Mouse (Mus musculus): ENCODE data around the gene Hsd17b3. TPM values are rescaled to one million over a fixed set of nuclear protein-coding genes. Genes with fewer than 3 reads are reported as not detected.
"Not testable (repeated sequence)": the region's sequence is repeated elsewhere in the genome, so short reads cannot be mapped to it uniquely, and the experiment has no call there.

Gene Hsd17b3
- polyA plus RNA-seq, 1 experiment, result not detected

- 48% methylated on average over 16 of the region's 16 CpGs for WGBS
- TF ChIP-seq CTCF (IDR thresholded peaks at IDR 0.05; ENCODE audit: borderline replicate concordance, insufficient read depth, low read depth, low read length), result no peak
- TF ChIP-seq POLR2A (IDR thresholded peaks at IDR 0.05; ENCODE audit: borderline replicate concordance, insufficient read depth, low read length), result no peak
Measured at GRCm38 (mm10) chr13:64081012-64081919, 7.8 kb downstream of the Hsd17b3 start.

GRCm38 (mm10) chr13:64077591-64077990 is 11.4 kb downstream of the Hsd17b3 start:
- Histone ChIP-seq H3K27ac (ENCODE audit: insufficient read depth, low read length) (no peak overlapping the region), H3K27me3 (ENCODE audit: control insufficient read depth, insufficient read depth, low read length) (no peaks in the 10 kb centered on the region), H3K4me3 (replicated peaks; ENCODE audit: insufficient read depth, low read depth, low read length) (no peak overlapping the region), H3K4me1 (ENCODE audit: control insufficient read depth, insufficient read depth, low read length) (no peaks in the 10 kb centered on the region)
- WGBS, result 76% methylated on average over 5 of the region's 5 CpGs
- DNase-seq, result no peak
- TF ChIP-seq CTCF (IDR thresholded peaks at IDR 0.05; ENCODE audit: borderline replicate concordance, insufficient read depth, low read depth, low read length) (no peak), POLR2A (IDR thresholded peaks at IDR 0.05; ENCODE audit: borderline replicate concordance, insufficient read depth, low read length) (no peak)

More at GRCm38 (mm10) chr13:64081012-64081919, 7.8 kb downstream of the Hsd17b3 start:
- H3K27ac ChIP-seq (ENCODE audit: insufficient read depth, low read length), result no peak overlapping the region
- no peaks in the 10 kb centered on the region for H3K4me1 ChIP-seq (ENCODE audit: control insufficient read depth, insufficient read depth, low read length)
- no peaks in the 10 kb centered on the region for H3K27me3 ChIP-seq (ENCODE audit: control insufficient read depth, insufficient read depth, low read length)
- H3K4me3 ChIP-seq (replicated peaks; ENCODE audit: insufficient read depth, low read depth, low read length), result no peak overlapping the region
- no peak for DNase-seq

- WGBS, result 83% methylated on average over 4 of the region's 4 CpGs
- Histone ChIP-seq H3K4me1 (ENCODE audit: control insufficient read depth, insufficient read depth, low read length) (no peaks in the 10 kb centered on the region), H3K27ac (ENCODE audit: insufficient read depth, low read length) (no peak overlapping the region), H3K4me3 (replicated peaks; ENCODE audit: insufficient read depth, low read depth, low read length) (no peak overlapping the region), H3K27me3 (ENCODE audit: control insufficient read depth, insufficient read depth, low read length) (no peaks in the 10 kb centered on the region)
- no peak for DNase-seq
- TF ChIP-seq POLR2A (IDR thresholded peaks at IDR 0.05; ENCODE audit: borderline replicate concordance, insufficient read depth, low read length) (no peak), CTCF (IDR thresholded peaks at IDR 0.05; ENCODE audit: borderline replicate concordance, insufficient read depth, low read depth, low read length) (no peak)
Measured at GRCm38 (mm10) chr13:64076074-64076473, 13.0 kb downstream of the Hsd17b3 start.

DNA sequence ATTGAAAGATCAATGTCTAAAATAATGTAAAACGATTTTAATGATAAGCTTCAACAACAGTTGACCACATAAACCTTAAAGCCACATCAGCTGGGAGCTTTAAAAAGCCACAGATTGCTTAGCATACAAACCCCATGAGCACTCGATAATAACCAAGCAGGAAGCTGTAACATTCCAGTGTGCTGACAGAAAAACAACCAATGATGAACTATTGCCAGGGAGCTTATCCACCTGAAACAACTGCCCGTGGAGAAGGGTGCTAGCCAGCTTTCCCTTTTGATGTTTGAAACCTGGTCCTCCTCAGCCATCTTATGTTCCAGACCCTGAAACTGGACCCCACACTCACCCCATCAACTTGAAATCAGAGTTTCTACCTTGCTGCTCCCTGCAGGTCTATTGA is 22.4 kb downstream of the Hsd17b3 start:
- WGBS, result 75% methylated on average over 3 of the region's 3 CpGs
- no peak for DNase-seq
- no peak overlapping the region for H3K27ac ChIP-seq (ENCODE audit: insufficient read depth, low read length)
- no peak for TF ChIP-seq CTCF (IDR thresholded peaks at IDR 0.05; ENCODE audit: borderline replicate concordance, insufficient read depth, low read depth, low read length)
- TF ChIP-seq POLR2A (IDR thresholded peaks at IDR 0.05; ENCODE audit: borderline replicate concordance, insufficient read depth, low read length), result no peak
- no peaks in the 10 kb centered on the region for H3K4me1 ChIP-seq (ENCODE audit: control insufficient read depth, insufficient read depth, low read length)
- H3K4me3 ChIP-seq (replicated peaks; ENCODE audit: insufficient read depth, low read depth, low read length), result no peak overlapping the region
- H3K27me3 ChIP-seq (ENCODE audit: control insufficient read depth, insufficient read depth, low read length), result no peaks in the 10 kb centered on the region

DNA sequence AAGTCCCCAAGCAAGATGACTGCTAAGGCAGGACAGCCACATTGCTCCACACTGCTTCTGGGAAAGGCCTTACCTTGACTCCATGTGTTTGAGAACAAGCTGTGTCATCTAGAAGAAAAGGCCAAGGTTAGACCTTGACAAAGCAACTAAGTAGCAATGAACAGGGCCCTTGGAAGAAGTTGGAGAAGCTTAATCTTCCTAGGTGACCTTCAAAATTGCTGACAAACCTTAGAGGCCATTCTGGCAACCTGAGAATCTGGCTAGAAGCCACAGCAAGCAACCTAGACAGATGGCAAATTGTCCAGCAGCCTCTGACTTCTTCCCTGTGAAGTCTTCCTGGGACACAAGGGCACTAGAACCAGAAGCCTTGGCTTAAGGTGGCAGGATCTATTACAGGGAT is 24.8 kb downstream of the Hsd17b3 start:
- H3K27me3 ChIP-seq (ENCODE audit: control insufficient read depth, insufficient read depth, low read length), result no peaks in the 10 kb centered on the region
- H3K4me3 ChIP-seq (replicated peaks; ENCODE audit: insufficient read depth, low read depth, low read length), result no peak overlapping the region
- TF ChIP-seq CTCF (IDR thresholded peaks at IDR 0.05; ENCODE audit: borderline replicate concordance, insufficient read depth, low read depth, low read length) (no peak), POLR2A (IDR thresholded peaks at IDR 0.05; ENCODE audit: borderline replicate concordance, insufficient read depth, low read length) (no peak)
- DNase-seq, result peak in 1 of 2 experiments; percentile 4
- no peak overlapping the region for H3K27ac ChIP-seq (ENCODE audit: insufficient read depth, low read length)
- H3K4me1 ChIP-seq (ENCODE audit: control insufficient read depth, insufficient read depth, low read length), result no peaks in the 10 kb centered on the region

GRCm38 (mm10) chr13:64060935-64061506 is 28.0 kb downstream of the Hsd17b3 start:
- Histone ChIP-seq H3K4me1 (ENCODE audit: control insufficient read depth, insufficient read depth, low read length) (no peaks in the 10 kb centered on the region), H3K4me3 (replicated peaks; ENCODE audit: insufficient read depth, low read depth, low read length) (no peak overlapping the region), H3K27ac (ENCODE audit: insufficient read depth, low read length) (no peak overlapping the region), H3K27me3 (ENCODE audit: control insufficient read depth, insufficient read depth, low read length) (no peaks in the 10 kb centered on the region)
- DNase-seq, result no peak
- WGBS, result 84% methylated on average over 5 of the region's 5 CpGs
- TF ChIP-seq CTCF (IDR thresholded peaks at IDR 0.05; ENCODE audit: borderline replicate concordance, insufficient read depth, low read depth, low read length) (no peak), POLR2A (IDR thresholded peaks at IDR 0.05; ENCODE audit: borderline replicate concordance, insufficient read depth, low read length) (no peak)

GRCm38 (mm10) chr13:64053959-64054358 is 35.1 kb downstream of the Hsd17b3 start:
- no peak for DNase-seq
- no peak overlapping the region for H3K4me3 ChIP-seq (replicated peaks; ENCODE audit: insufficient read depth, low read depth, low read length)
- no peaks in the 10 kb centered on the region for H3K4me1 ChIP-seq (ENCODE audit: control insufficient read depth, insufficient read depth, low read length)
- no peak for TF ChIP-seq CTCF (IDR thresholded peaks at IDR 0.05; ENCODE audit: borderline replicate concordance, insufficient read depth, low read depth, low read length)
- no peak for TF ChIP-seq POLR2A (IDR thresholded peaks at IDR 0.05; ENCODE audit: borderline replicate concordance, insufficient read depth, low read length)
- WGBS, result 64% methylated on average over 1 of the region's 1 CpGs
- no peak overlapping the region for H3K27ac ChIP-seq (ENCODE audit: insufficient read depth, low read length)
- no peaks in the 10 kb centered on the region for H3K27me3 ChIP-seq (ENCODE audit: control insufficient read depth, insufficient read depth, low read length)

GRCm38 (mm10) chr13:64052281-64052680 is 36.7 kb downstream of the Hsd17b3 start:
- H3K27me3 ChIP-seq (ENCODE audit: control insufficient read depth, insufficient read depth, low read length); DNase-seq; H3K4me3 ChIP-seq (replicated peaks; ENCODE audit: insufficient read depth, low read depth, low read length); H3K27ac ChIP-seq (ENCODE audit: insufficient read depth, low read length); H3K4me1 ChIP-seq (ENCODE audit: control insufficient read depth, insufficient read depth, low read length): not testable (repeated sequence)
- 80% methylated on average over 2 of the region's 2 CpGs for WGBS

Data from cerebellum, adult 2 months (tissue).